Mouse (Mus musculus) neural tube, embryonic 12.5 days (tissue): ENCODE results near the gene Grin2d. TPM values are rescaled to one million over a fixed set of nuclear protein-coding genes. Genes with fewer than 3 reads are reported as not detected.

Source experiments
- ATAC-seq: fragments of 200-750 bp; cut with Nextera tagmentation; 2 replicates; pipeline ENCODE4 v1.8.0; 2017; ENCODE audit warnings: low read depth, mild to moderate bottlenecking, moderate TSS enrichment, moderate library complexity; ENCODE audit not compliant: low FRiP score
- H3K27ac ChIP-seq: fragments of 300-500 bp; sonication (generic); 2 replicates; pipeline ENCODE4 v1.5.1; 2016
- H3K27me3 ChIP-seq: fragments of 300-500 bp; sonication (generic); replicated peaks from 2 replicates; pipeline ENCODE4 v1.6.1; 2016; ENCODE audit warnings: mild to moderate bottlenecking
- H3K36me3 ChIP-seq: fragments of 300-500 bp; sonication (generic); 2 replicates; pipeline ENCODE4 v1.6.1; 2016; ENCODE audit warnings: mild to moderate bottlenecking
- H3K4me1 ChIP-seq: fragments of 300-500 bp; sonication (generic); 2 replicates; pipeline ENCODE4 v1.6.1; 2016
- H3K4me2 ChIP-seq: fragments of 300-500 bp; sonication (generic); replicated peaks from 2 replicates; pipeline ENCODE4 v1.6.1; 2016; ENCODE audit warnings: mild to moderate bottlenecking
- H3K4me3 ChIP-seq: fragments of 300-500 bp; sonication (generic); 2 replicates; pipeline ENCODE4 v1.5.1; 2016
- H3K9ac ChIP-seq: fragments of 300-500 bp; sonication (generic); 2 replicates; pipeline ENCODE4 v1.6.1; 2016; ENCODE audit warnings: mild to moderate bottlenecking
- H3K9me3 ChIP-seq: fragments of 300-500 bp; sonication (generic); 2 replicates; pipeline ENCODE4 v1.6.1; 2016; ENCODE audit warnings: mild to moderate bottlenecking
- WGBS: fragments of 180-500 bp; shearing (Covaris S2); methylation state at CpG from one replicate; pipeline ENCODE4 v1.1.7; 2016; 5-methylcytosine and 5-hydroxymethylcytosine counted together
- polyA plus RNA-seq: library from polyadenylated mRNA; unstranded; fragments of >200 nt; fragmentation: Nextera tagmentation; extraction: Ambion mirVana; gene quantifications from 2 replicates; pipeline ENCODE4 v1.2.1, GENCODE M21; 2016

The Grin2d gene
- polyA plus RNA-seq, 1 experiment from 2014 or later: 1.5 TPM

- Histone ChIP-seq H3K9ac (peak overlapping the region; percentile 36), H3K4me3 (peak overlapping the region; percentile 27), H3K36me3 (no peaks in the 10 kb centered on the region), H3K27ac (no peak overlapping the region), H3K27me3 (peaks cover 64% of the 10 kb centered on the region), H3K4me2 (peak overlapping the region; percentile 85), H3K4me1 (peaks cover 61% of the 10 kb centered on the region), H3K9me3 (no peaks in the 10 kb centered on the region)
- 7% methylated on average over 8 of the region's 8 CpGs for WGBS
- ATAC-seq: no peak
Measured at GRCm38 (mm10) chr7:45869107-45869670, 9.0 kb downstream of the Grin2d start.

GRCm38 (mm10) chr7:45867871-45868270 lies 10.3 kb downstream of the Grin2d start:
- no peak overlapping the region for H3K4me3 ChIP-seq
- no peak for ATAC-seq
- H3K4me2 ChIP-seq: peak overlapping the region; percentile 85
- H3K36me3 ChIP-seq: no peaks in the 10 kb centered on the region
- peaks cover 53% of the 10 kb centered on the region for H3K4me1 ChIP-seq
- H3K27me3 ChIP-seq: peaks cover 64% of the 10 kb centered on the region
- no peaks in the 10 kb centered on the region for H3K9me3 ChIP-seq
- peak overlapping the region; percentile 33; the same call in 1 of the 2 replicates for H3K9ac ChIP-seq
- H3K27ac ChIP-seq: no peak overlapping the region
- 9% methylated on average over 2 of the region's 2 CpGs for WGBS

GRCm38 (mm10) chr7:45865925-45866910 lies 12.0 kb downstream of the Grin2d start:
- H3K36me3 ChIP-seq: no peaks in the 10 kb centered on the region
- peak overlapping the region; percentile 88 for H3K9ac ChIP-seq
- 1% methylated on average over 117 of the region's 117 CpGs for WGBS
- H3K4me2 ChIP-seq: peak overlapping the region; percentile 85
- peak overlapping the region; percentile 20; the same call in 1 of the 2 replicates for H3K27ac ChIP-seq
- peaks cover 68% of the 10 kb centered on the region for H3K27me3 ChIP-seq
- peak overlapping the region; percentile 62 for H3K4me3 ChIP-seq
- peaks cover 51% of the 10 kb centered on the region for H3K4me1 ChIP-seq
- H3K9me3 ChIP-seq: no peaks in the 10 kb centered on the region
- ATAC-seq: peak; percentile 12

- Histone ChIP-seq H3K27ac (no peak overlapping the region), H3K36me3 (no peaks in the 10 kb centered on the region), H3K4me3 (no peak overlapping the region), H3K9me3 (no peaks in the 10 kb centered on the region), H3K27me3 (peaks cover 50% of the 10 kb centered on the region), H3K9ac (no peak overlapping the region), H3K4me1 (peaks cover 46% of the 10 kb centered on the region), H3K4me2 (no peak overlapping the region)
- 63% methylated on average over 3 of the region's 3 CpGs for WGBS
- no peak for ATAC-seq
Measured at GRCm38 (mm10) chr7:45864435-45864834, 13.7 kb downstream of the Grin2d start.

- ATAC-seq: no peak
- Histone ChIP-seq H3K4me3 (no peak overlapping the region), H3K27me3 (peaks cover 46% of the 10 kb centered on the region), H3K27ac (no peak overlapping the region), H3K4me2 (no peak overlapping the region), H3K9me3 (no peaks in the 10 kb centered on the region), H3K36me3 (no peaks in the 10 kb centered on the region), H3K4me1 (peaks cover 33% of the 10 kb centered on the region), H3K9ac (no peak overlapping the region)
- WGBS: 84% methylated on average over 7 of the region's 7 CpGs
Measured at GRCm38 (mm10) chr7:45862804-45863203, 15.4 kb downstream of the Grin2d start.

GRCm38 (mm10) chr7:45859008-45859407 lies 19.2 kb downstream of the Grin2d start:
- H3K9me3 ChIP-seq: no peaks in the 10 kb centered on the region
- H3K9ac ChIP-seq: no peak overlapping the region
- H3K27me3 ChIP-seq: peaks cover 46% of the 10 kb centered on the region
- H3K4me2 ChIP-seq: 0 out of 2 replicates have a peak overlapping the region, but pooled peaks have one; percentile 1
- no peaks in the 10 kb centered on the region for H3K36me3 ChIP-seq
- no peak overlapping the region for H3K27ac ChIP-seq
- no peak for ATAC-seq
- H3K4me3 ChIP-seq: no peak overlapping the region
- H3K4me1 ChIP-seq: peaks cover 23% of the 10 kb centered on the region
- WGBS: 77% methylated on average over 4 of the region's 4 CpGs

- Histone ChIP-seq H3K4me2 (peak overlapping the region; percentile 58), H3K9me3 (no peaks in the 10 kb centered on the region), H3K4me3 (peak overlapping the region; percentile 23), H3K4me1 (peaks cover 23% of the 10 kb centered on the region), H3K27me3 (peaks cover 41% of the 10 kb centered on the region), H3K27ac (no peak overlapping the region), H3K36me3 (no peaks in the 10 kb centered on the region), H3K9ac (peak overlapping the region; percentile 38; the same call in 1 of the 2 replicates)
- ATAC-seq: 0 out of 2 replicates have a peak, but pooled peaks have one; percentile 22
- 3% methylated on average over 30 of the region's 30 CpGs for WGBS
Measured at GRCm38 (mm10) chr7:45856950-45857901, 21.0 kb downstream of the Grin2d start.

- H3K9ac ChIP-seq: no peak overlapping the region
- H3K9me3 ChIP-seq: no peaks in the 10 kb centered on the region
- WGBS: 90% methylated on average over 12 of the region's 12 CpGs
- H3K27me3 ChIP-seq: peaks cover 27% of the 10 kb centered on the region
- H3K4me3 ChIP-seq: no peak overlapping the region
- no peak overlapping the region for H3K27ac ChIP-seq
- no peak overlapping the region for H3K4me2 ChIP-seq
- ATAC-seq: no peak
- no peaks in the 10 kb centered on the region for H3K36me3 ChIP-seq
- peaks cover 10% of the 10 kb centered on the region for H3K4me1 ChIP-seq
Measured at GRCm38 (mm10) chr7:45853089-45853488, 25.1 kb downstream of the Grin2d start.

GRCm38 (mm10) chr7:45850661-45851060 lies 27.5 kb downstream of the Grin2d start:
- ATAC-seq: no peak
- H3K9me3 ChIP-seq: no peaks in the 10 kb centered on the region
- no peaks in the 10 kb centered on the region for H3K4me1 ChIP-seq
- no peak overlapping the region for H3K27ac ChIP-seq
- H3K27me3 ChIP-seq: peaks cover 11% of the 10 kb centered on the region; the same call in 1 of the 2 replicates
- no peak overlapping the region for H3K4me3 ChIP-seq
- no peak overlapping the region for H3K9ac ChIP-seq
- H3K4me2 ChIP-seq: no peak overlapping the region
- no peaks in the 10 kb centered on the region for H3K36me3 ChIP-seq
- WGBS: 73% methylated on average over 3 of the region's 3 CpGs

GRCm38 (mm10) chr7:45848447-45849027 lies 29.6 kb downstream of the Grin2d start:
- H3K4me2 ChIP-seq: no peak overlapping the region
- no peak for ATAC-seq
- no peak overlapping the region for H3K27ac ChIP-seq
- 0 out of 2 replicates have a peak, but pooled peaks cover 4% of the 10 kb centered on the region for H3K27me3 ChIP-seq
- no peak overlapping the region for H3K4me3 ChIP-seq
- H3K4me1 ChIP-seq: no peaks in the 10 kb centered on the region
- H3K36me3 ChIP-seq: no peaks in the 10 kb centered on the region
- H3K9me3 ChIP-seq: no peaks in the 10 kb centered on the region
- H3K9ac ChIP-seq: no peak overlapping the region
- WGBS: 20% methylated on average over 6 of the region's 6 CpGs

- no peak for ATAC-seq
- H3K4me1 ChIP-seq: no peaks in the 10 kb centered on the region
- H3K36me3 ChIP-seq: no peaks in the 10 kb centered on the region
- no peak overlapping the region for H3K27ac ChIP-seq
- H3K9me3 ChIP-seq: no peaks in the 10 kb centered on the region
- no peak overlapping the region for H3K4me2 ChIP-seq
- no peak overlapping the region for H3K4me3 ChIP-seq
- WGBS: 89% methylated on average over 10 of the region's 10 CpGs
- H3K27me3 ChIP-seq: no peaks in the 10 kb centered on the region; the same call in 1 of the 2 replicates
- H3K9ac ChIP-seq: no peak overlapping the region
Measured at GRCm38 (mm10) chr7:45842950-45843744, 35.0 kb downstream of the Grin2d start.
